ENCODE assay signal across 8 mouse cellular contexts in the genomic region with DNA sequence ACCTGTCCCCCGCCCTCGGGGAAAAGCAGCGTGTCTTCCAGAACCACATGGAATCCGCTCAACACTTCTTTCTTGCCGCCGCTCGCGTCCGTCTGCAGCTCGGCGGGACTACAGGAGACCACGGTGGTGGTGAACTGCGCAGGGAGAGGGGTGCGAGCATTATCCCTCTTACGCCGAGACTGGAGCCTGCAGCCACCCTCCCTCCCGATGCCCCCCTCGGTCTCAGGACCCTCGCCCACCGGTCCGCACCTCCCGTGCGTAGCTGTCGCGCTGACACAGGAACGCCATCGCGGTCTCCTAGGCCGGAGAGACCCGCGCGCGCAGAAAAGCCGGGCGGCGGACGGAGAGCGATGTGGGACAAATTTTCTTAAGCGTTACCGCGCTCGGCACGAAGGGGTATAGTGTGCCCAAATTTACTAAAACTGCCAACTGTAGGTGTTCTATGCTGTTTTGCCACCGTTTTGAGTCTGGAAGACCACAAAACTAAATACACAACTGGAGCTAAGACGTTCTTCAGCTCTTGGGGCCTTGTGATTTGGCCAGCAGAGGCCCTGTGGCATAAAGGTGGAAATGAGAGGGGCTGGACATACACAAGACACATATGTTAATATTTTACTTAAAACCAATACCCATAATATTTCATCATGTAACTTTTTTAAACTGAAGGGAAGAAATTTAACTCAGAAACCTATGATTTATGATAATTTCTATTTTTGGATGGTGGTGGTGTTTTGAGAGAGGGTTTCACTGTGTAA. TPM values are rescaled to one million over a fixed set of nuclear protein-coding genes. Genes with fewer than 3 reads are reported as not detected.
DNase-seq lines count a peak whose midpoint lies in the region; ATAC-seq and TF ChIP-seq lines count a peak whose summit lies in the region.

A gene (minus strand): TSS at position 515 of the 755 bp plus-strand sequence.

- peak; percentile 63 for ATAC-seq in Patski
- peak; percentile 82 for ATAC-seq in hindbrain, embryonic 13.5 days (ENCODE audit: low FRiP score)

- peaks cover 14% of the 10 kb centered on the region for H3K4me1 ChIP-seq in hindbrain, embryonic 13.5 days (replicated peaks)

- H3K4me3 ChIP-seq in hindbrain, embryonic 13.5 days = peak within 1 kb of the TSS; percentile 74

- no peak for TF ChIP-seq CTCF in Patski (IDR thresholded peaks at IDR 0.05)

- CTCF ChIA-PET in Patski (lab: Charles Lee) = interaction anchor here (0.6 to 1.8 kb wide), 3 partner anchors 11 to 187 kb away, joined by 3 to 8 read pairs (median 3); a partner anchor contains a TSS

- H3K36me3 ChIP-seq in hindbrain, embryonic 13.5 days = peaks cover 14% of the 10 kb centered on the region

- H3K9me3 ChIP-seq in hindbrain, embryonic 13.5 days = no peaks in the 10 kb centered on the region

- no peaks in the 10 kb centered on the region for H3K27me3 ChIP-seq in Patski
- no peaks in the 10 kb centered on the region for H3K27me3 ChIP-seq in hindbrain, embryonic 13.5 days

- peak within 1 kb of the TSS; percentile 77 for H3K4me2 ChIP-seq in hindbrain, embryonic 13.5 days

- peak within 1 kb of the TSS; percentile 90 for H3K9ac ChIP-seq in hindbrain, embryonic 13.5 days

- peak within 1 kb of the TSS; percentile 89 for H3K27ac ChIP-seq in hindbrain, embryonic 13.5 days

- POLR2A ChIA-PET in Patski (lab: Charles Lee) = interaction anchor here (0.7 to 1.4 kb wide), 2 partner anchors 26 to 50 kb away, joined by 3 to 12 read pairs; a partner anchor contains a TSS

- in situ Hi-C loops in Patski (cut with MboI; ENCODE audit: low pct_unique_long_range_greater_than_20kb) = no loop called here

- WGBS in hindbrain, embryonic 13.5 days = under 1% methylated on average over 45 of the region's 45 CpGs

- no peak for DNase-seq in Patski (ENCODE audit: low read depth, low spot score)
- peak; percentile 94 to 95 for DNase-seq in cerebellum, postnatal 14 days
- DNase-seq in frontal cortex, postnatal 25 days (ENCODE audit: low spot score in 2 of 2) = peak; percentile 83 to 89
- DNase-seq in layer of hippocampus, postnatal 14 days (ENCODE audit: low spot score in 2 of 2) = peak; percentile 90 to 91
- DNase-seq in lung, postnatal 10 days = peak; percentile 93
- DNase-seq in ovary, postnatal 36 days (ENCODE audit: low spot score) = peak; percentile 86
- peak; percentile 93 for DNase-seq in thymus, postnatal 14 days

RNA-seq across cellular contexts. Expression of the gene that starts here (rescaled TPM):
- 47.2 TPM for polyA plus RNA-seq in Patski (2021)
- 91.5 and 96.2 TPM in 2 replicates for polyA plus RNA-seq in hindbrain, embryonic 13.5 days (2015; fragmentation: Nextera tagmentation; extraction: Ambion mirVana)
- 10 to 100 TPM; 41.9 to 43.7 TPM for total RNA-seq in layer of hippocampus, postnatal 14 days (2021)
